Mouse (Mus musculus) cortical plate, adult 2 months (tissue): ENCODE results near the gene Pard6a. TPM values are rescaled to one million over a fixed set of nuclear protein-coding genes. Genes with fewer than 3 reads are reported as not detected.

ENCODE experiments used
- H3K27ac ChIP-seq: fragments of 200-500 bp; 2 replicates; pipeline ENCODE4 v1.5.1; 2012; ENCODE audit warnings: low read length, control low read depth, inconsistent platforms; ENCODE audit not compliant: insufficient read depth
- H3K4me1 ChIP-seq: fragments of 200-500 bp; 2 replicates; pipeline ENCODE4 v1.6.1; 2011; ENCODE audit warnings: low read length; ENCODE audit not compliant: control insufficient read depth, insufficient read depth
- H3K4me3 ChIP-seq: fragments of 200-500 bp; 2 replicates; pipeline ENCODE4 v1.5.1; 2011; ENCODE audit warnings: mild to moderate bottlenecking, low read length, control low read depth; ENCODE audit not compliant: insufficient read depth
- CTCF ChIP-seq: fragments of 200-500 bp; IDR thresholded peaks from 2 replicates; pipeline ENCODE4 v1.5.1; 2011; ENCODE audit warnings: mild to moderate bottlenecking, control low read depth, low read length; ENCODE audit not compliant: insufficient read depth; ENCODE audit errors: extremely low read depth
- POLR2A ChIP-seq: fragments of 200-500 bp; IDR thresholded peaks from 2 replicates; pipeline ENCODE4 v1.6.1; 2011; ENCODE audit warnings: mild to moderate bottlenecking, low read length, control low read depth; ENCODE audit not compliant: insufficient read depth; ENCODE audit errors: extremely low read depth
- polyA plus RNA-seq: library from polyadenylated mRNA; depleted of rRNA; stranded (reverse); fragments of >200 nt; gene quantifications from 2 replicates; pipeline ENCODE4 v1.2.3, GENCODE M21; 2012

The Pard6a gene
- polyA plus RNA-seq, 1 experiment: 57.3 TPM

GRCm38 (mm10) chr8:105699488-105700215, 1.3 kb upstream of the Pard6a start:
- Histone ChIP-seq H3K4me1 (no peaks in the 10 kb centered on the region), H3K4me3 (peak overlapping the region; percentile 72; the same call in 1 of the 2 replicates), H3K27ac (no peak overlapping the region)
- no peak for TF ChIP-seq POLR2A
- TF ChIP-seq CTCF: no peak

GRCm38 (mm10) chr8:105700566-105700965, 382 bp upstream of the Pard6a start:
- no peaks in the 10 kb centered on the region for H3K4me1 ChIP-seq
- H3K4me3 ChIP-seq: peak overlapping the region; percentile 72
- TF ChIP-seq CTCF: no peak
- no peak for TF ChIP-seq POLR2A
- H3K27ac ChIP-seq: peak overlapping the region; percentile 6; the same call in 1 of the 2 replicates

GRCm38 (mm10) chr8:105702001-105702401, 1.1 kb downstream of the Pard6a start:
- peak overlapping the region; percentile 49 for H3K27ac ChIP-seq
- TF ChIP-seq POLR2A (peak; percentile 51; the same call in 1 of the 2 replicates), CTCF (no peak)
- no peaks in the 10 kb centered on the region for H3K4me1 ChIP-seq
- H3K4me3 ChIP-seq: peak overlapping the region; percentile 72

GRCm38 (mm10) chr8:105702731-105703415, 1.9 kb downstream of the Pard6a start:
- Histone ChIP-seq H3K4me1 (peaks cover 2% of the 10 kb centered on the region; the same call in 1 of the 2 replicates), H3K27ac (no peak overlapping the region), H3K4me3 (peak overlapping the region; percentile 72; the same call in 1 of the 2 replicates)
- no peak for TF ChIP-seq CTCF

GRCm38 (mm10) chr8:105704146-105704812, 3.3 kb downstream of the Pard6a start:
- Histone ChIP-seq H3K27ac (no peak overlapping the region), H3K4me1 (peaks cover 2% of the 10 kb centered on the region; the same call in 1 of the 2 replicates), H3K4me3 (no peak overlapping the region)
- no peak for TF ChIP-seq POLR2A
- no peak for TF ChIP-seq CTCF

GRCm38 (mm10) chr8:105704955-105705354, 4.0 kb downstream of the Pard6a start:
- Histone ChIP-seq H3K4me1 (peaks cover 2% of the 10 kb centered on the region; the same call in 1 of the 2 replicates), H3K27ac (no peak overlapping the region), H3K4me3 (no peak overlapping the region)
- TF ChIP-seq CTCF (no peak), POLR2A (no peak)

GRCm38 (mm10) chr8:105706426-105706825, 5.5 kb downstream of the Pard6a start:
- TF ChIP-seq CTCF (no peak), POLR2A (no peak)
- Histone ChIP-seq H3K4me1 (peaks cover 2% of the 10 kb centered on the region; the same call in 1 of the 2 replicates), H3K4me3 (no peak overlapping the region), H3K27ac (no peak overlapping the region)

- TF ChIP-seq CTCF (no peak), POLR2A (no peak)
- H3K4me1 ChIP-seq: peaks cover 2% of the 10 kb centered on the region; the same call in 1 of the 2 replicates
- no peak within 1 kb of the TSS for H3K27ac ChIP-seq
- H3K4me3 ChIP-seq: peak within 1 kb of the TSS; percentile 33
Observed at GRCm38 (mm10) chr8:105707498-105708403, 6.8 kb downstream of the Pard6a start, which contains the start of the genes 4933405L10Rik and Enkd1. Gene 4933405L10Rik (plus strand): TSS chr8:105707655. Gene Enkd1 (minus strand): TSS chr8:105708210.
